Mouse (Mus musculus) embryo, embryonic 10 days (tissue): Measurements from ENCODE around the gene Wnt10b.
"Not testable (repeated sequence)": the region's sequence is repeated elsewhere in the genome, so short reads cannot be mapped to it uniquely, and the experiment has no call there.

Source experiments
- DNase-seq: peaks from one replicate; pipeline ENCODE4 v3.0.0-alpha.2; 2015; ENCODE audit warnings: low spot score

Wnt10b gene

GRCm38 (mm10) chr15:98772511-98773211 is 5.3 kb downstream of the Wnt10b start:
- DNase-seq, result peak; percentile 57

GRCm38 (mm10) chr15:98771813-98772425 is 6.0 kb downstream of the Wnt10b start:
- no peak for DNase-seq

GRCm38 (mm10) chr15:98768259-98768658 is 9.7 kb downstream of the Wnt10b start:
- no peak for DNase-seq

- no peak for DNase-seq
These were observed 12.0 kb downstream of the Wnt10b start for GRCm38 (mm10) chr15:98765929-98766328.

GRCm38 (mm10) chr15:98762670-98763529 is 15.1 kb downstream of the Wnt10b start, which contains the start of gene Arf3:
Gene Arf3 (minus strand): TSS chr15:98763214.
- peak; percentile 98 for DNase-seq

GRCm38 (mm10) chr15:98762201-98762621 is 15.7 kb downstream of the Wnt10b start:
- DNase-seq, result peak; percentile 86

GRCm38 (mm10) chr15:98754125-98754524 is 23.8 kb downstream of the Wnt10b start:
- DNase-seq, result no peak

- DNase-seq, result no peak
These were observed 24.9 kb downstream of the Wnt10b start for GRCm38 (mm10) chr15:98753021-98753423.

GRCm38 (mm10) chr15:98749093-98749492 is 28.9 kb downstream of the Wnt10b start:
- DNase-seq, result no peak

GRCm38 (mm10) chr15:98747296-98747695 is 30.7 kb downstream of the Wnt10b start:
- DNase-seq, result no peak

- DNase-seq, result no peak
These were observed 31.5 kb downstream of the Wnt10b start for GRCm38 (mm10) chr15:98746344-98746965.

GRCm38 (mm10) chr15:98743863-98744262 is 34.1 kb downstream of the Wnt10b start:
- not testable (repeated sequence) for DNase-seq

- no peak for DNase-seq
These were observed 35.1 kb downstream of the Wnt10b start for GRCm38 (mm10) chr15:98742766-98743428.

GRCm38 (mm10) chr15:98740219-98740618 is 37.7 kb downstream of the Wnt10b start:
- DNase-seq, result no peak

- DNase-seq, result no peak
These were observed 39.2 kb downstream of the Wnt10b start for GRCm38 (mm10) chr15:98738796-98739195.

- DNase-seq, result no peak
These were observed 40.1 kb downstream of the Wnt10b start for GRCm38 (mm10) chr15:98737881-98738280.

GRCm38 (mm10) chr15:98736521-98736920 is 41.4 kb downstream of the Wnt10b start:
- DNase-seq, result no peak

- no peak for DNase-seq
These were observed 43.9 kb downstream of the Wnt10b start for GRCm38 (mm10) chr15:98733976-98734566.

- DNase-seq, result no peak
These were observed 44.6 kb downstream of the Wnt10b start for GRCm38 (mm10) chr15:98733370-98733769.

- DNase-seq, result no peak
These were observed 45.9 kb downstream of the Wnt10b start for GRCm38 (mm10) chr15:98732006-98732531.

- no peak for DNase-seq
These were observed 47.2 kb downstream of the Wnt10b start for GRCm38 (mm10) chr15:98730790-98731189.
